Mouse (Mus musculus): ENCODE data around the gene Pramef12. TPM values are rescaled to one million over a fixed set of nuclear protein-coding genes. Genes with fewer than 3 reads are reported as not detected.

Pramef12 gene
- polyA plus RNA-seq, 1 experiment from 2014 or later = not detected

Other genes starting within 250 kb of the Pramef12 start
- gene Oog3, start 245.8 kb downstream of the Pramef12 start, polyA plus RNA-seq (2014; fragmentation: Nextera tagmentation; extraction: Ambion mirVana) = not detected in 2 replicates
- not detected in 2 replicates for gene Oog2, start 217.7 kb downstream of the Pramef12 start, polyA plus RNA-seq (2014; fragmentation: Nextera tagmentation; extraction: Ambion mirVana)
- gene C87977, start 195.1 kb downstream of the Pramef12 start, polyA plus RNA-seq (2014; fragmentation: Nextera tagmentation; extraction: Ambion mirVana) = not detected in 2 replicates
- not detected in 2 replicates for gene Pramel5, start 128.0 kb downstream of the Pramef12 start, polyA plus RNA-seq (2014; fragmentation: Nextera tagmentation; extraction: Ambion mirVana)
- not detected in 2 replicates for gene Gm13128, start 78.2 kb downstream of the Pramef12 start, polyA plus RNA-seq (2014; fragmentation: Nextera tagmentation; extraction: Ambion mirVana)
- not detected in 2 replicates for gene Gm13119, start 50.5 kb downstream of the Pramef12 start, polyA plus RNA-seq (2014; fragmentation: Nextera tagmentation; extraction: Ambion mirVana)
- not detected in 2 replicates for gene Pramef20, start 30.5 kb downstream of the Pramef12 start, polyA plus RNA-seq (2014; fragmentation: Nextera tagmentation; extraction: Ambion mirVana)
- not detected in 2 replicates for gene 1700012P22Rik, start 30.3 kb upstream of the Pramef12 start, polyA plus RNA-seq (2014; fragmentation: Nextera tagmentation; extraction: Ambion mirVana)
- not detected in 2 replicates for gene Gm9944, start 44.9 kb upstream of the Pramef12 start, polyA plus RNA-seq (2014; fragmentation: Nextera tagmentation; extraction: Ambion mirVana)
- gene Aadacl3, start 55.3 kb upstream of the Pramef12 start, polyA plus RNA-seq (2014; fragmentation: Nextera tagmentation; extraction: Ambion mirVana) = not detected in 2 replicates
- gene 9430007A20Rik, start 111.4 kb upstream of the Pramef12 start, polyA plus RNA-seq (2014; fragmentation: Nextera tagmentation; extraction: Ambion mirVana) = not detected in 2 replicates
- gene Gm13124, start 156.7 kb upstream of the Pramef12 start, polyA plus RNA-seq (2014; fragmentation: Nextera tagmentation; extraction: Ambion mirVana) = not detected in 2 replicates
- not detected in 2 replicates for gene Aadacl4, start 205.2 kb upstream of the Pramef12 start, polyA plus RNA-seq (2014; fragmentation: Nextera tagmentation; extraction: Ambion mirVana)